Mouse (Mus musculus): ENCODE data around the gene Tmem164.

DNA sequence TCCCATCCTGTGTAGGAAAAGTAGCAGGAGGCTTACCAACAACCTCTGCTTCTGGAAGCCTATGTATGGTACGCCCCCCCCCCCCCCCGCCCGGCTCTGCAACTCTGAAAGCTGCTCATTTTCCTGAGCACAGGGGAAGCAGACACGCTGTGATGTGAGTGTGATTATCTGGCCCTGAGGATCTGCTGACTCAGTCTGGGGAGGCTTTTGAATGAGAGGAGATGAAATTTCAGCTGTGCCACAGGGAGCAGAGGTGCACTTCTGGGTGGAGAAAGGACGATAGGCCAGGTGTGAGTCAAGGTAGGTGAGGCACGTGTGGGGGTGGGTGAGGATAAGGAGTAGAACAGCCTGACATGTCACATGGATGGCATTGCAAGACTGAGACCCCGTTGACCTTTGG, 82.1 kb downstream of the Tmem164 start:
- TF ChIP-seq CTCF (IDR thresholded peaks at IDR 0.05; ENCODE audit: insufficient read depth, low read length) (no peak), POLR2A (IDR thresholded peaks at IDR 0.05; ENCODE audit: borderline replicate concordance, extremely low read depth, low read depth, low read length) (no peak)
